Mouse (Mus musculus) cerebellum, postnatal 10 days (tissue): ENCODE results near the gene Klhdc3.

Experiments
- DNase-seq, 2 experiments: peaks; one replicate each; pipeline ENCODE4 v3.0.0; 2021; ENCODE audit warnings: mixed read lengths in 2 of 2

Gene Klhdc3

GRCm38 (mm10) chr17:46651755-46652547, 28.8 kb downstream of the Klhdc3 start:
- peak in 1 of 2 experiments; percentile 40 for DNase-seq

GRCm38 (mm10) chr17:46651292-46651691, 29.4 kb downstream of the Klhdc3 start:
- peak in 1 of 2 experiments; percentile 32 for DNase-seq

- peak; percentile 96 to 98 for DNase-seq
Observed at GRCm38 (mm10) chr17:46650232-46651031, 30.3 kb downstream of the Klhdc3 start, which contains the start of gene Cul7. TSS of gene Cul7 (plus strand) at chr17:46650337.

- no peak for DNase-seq
Observed at GRCm38 (mm10) chr17:46649811-46650210, 30.9 kb downstream of the Klhdc3 start.

GRCm38 (mm10) chr17:46648436-46648835, 32.3 kb downstream of the Klhdc3 start:
- no peak for DNase-seq

GRCm38 (mm10) chr17:46647279-46647678, 33.4 kb downstream of the Klhdc3 start:
- no peak for DNase-seq

GRCm38 (mm10) chr17:46646322-46646662, 34.4 kb downstream of the Klhdc3 start:
- DNase-seq, result no peak

- DNase-seq, result peak; percentile 99 to 100
Observed at GRCm38 (mm10) chr17:46645561-46646321, 35.0 kb downstream of the Klhdc3 start, which contains the start of the genes Klc4 and Mrpl2. TSS of gene Klc4 (minus strand) at chr17:46646022. TSS of gene Mrpl2 (plus strand) at chr17:46646229.

- DNase-seq, result peak; percentile 68 to 71
Observed at GRCm38 (mm10) chr17:46644916-46645475, 35.7 kb downstream of the Klhdc3 start.

GRCm38 (mm10) chr17:46644152-46644805, 36.4 kb downstream of the Klhdc3 start:
- DNase-seq, result no peak

- no peak for DNase-seq
Observed at GRCm38 (mm10) chr17:46642060-46642459, 38.7 kb downstream of the Klhdc3 start.

GRCm38 (mm10) chr17:46639929-46640328, 40.8 kb downstream of the Klhdc3 start:
- no peak for DNase-seq

GRCm38 (mm10) chr17:46636831-46637523, 43.7 kb downstream of the Klhdc3 start:
- peak; percentile 82 to 91 for DNase-seq

GRCm38 (mm10) chr17:46629685-46630441, 50.9 kb downstream of the Klhdc3 start:
- DNase-seq, result peak; percentile 61 to 67

GRCm38 (mm10) chr17:46628791-46629684, 51.7 kb downstream of the Klhdc3 start, which contains the start of gene Ptk7:
TSS of gene Ptk7 (minus strand) at chr17:46629504.
- DNase-seq, result peak; percentile 97 to 98

- peak; percentile 73 to 75 for DNase-seq
Observed at GRCm38 (mm10) chr17:46628471-46628790, 52.3 kb downstream of the Klhdc3 start.

- no peak for DNase-seq
Observed at GRCm38 (mm10) chr17:46627409-46627808, 53.3 kb downstream of the Klhdc3 start.

GRCm38 (mm10) chr17:46624598-46624997, 56.1 kb downstream of the Klhdc3 start:
- peak in 1 of 2 experiments; percentile 42 for DNase-seq
